Mouse (Mus musculus) ES-Bruce4 (cell line): ENCODE measurements at regions not wholly inside any gene's neighbourhood (a gene's known extent, or its start where the extent isn't known, plus 50 kb on each side); places are given as distances from the start of the nearest gene placed in this dataset.

Experiments used
- EP300 ChIP-seq: IDR thresholded peaks from 2 replicates; pipeline ENCODE4 v1.6.1; 2011; ENCODE audit warnings: low read depth, low read length; ENCODE audit not compliant: insufficient read depth
- POLR2A ChIP-seq: IDR thresholded peaks from one replicate; pipeline ENCODE4 v1.8.1; 2011; ENCODE audit warnings: low read length; ENCODE audit not compliant: insufficient read depth

DNA sequence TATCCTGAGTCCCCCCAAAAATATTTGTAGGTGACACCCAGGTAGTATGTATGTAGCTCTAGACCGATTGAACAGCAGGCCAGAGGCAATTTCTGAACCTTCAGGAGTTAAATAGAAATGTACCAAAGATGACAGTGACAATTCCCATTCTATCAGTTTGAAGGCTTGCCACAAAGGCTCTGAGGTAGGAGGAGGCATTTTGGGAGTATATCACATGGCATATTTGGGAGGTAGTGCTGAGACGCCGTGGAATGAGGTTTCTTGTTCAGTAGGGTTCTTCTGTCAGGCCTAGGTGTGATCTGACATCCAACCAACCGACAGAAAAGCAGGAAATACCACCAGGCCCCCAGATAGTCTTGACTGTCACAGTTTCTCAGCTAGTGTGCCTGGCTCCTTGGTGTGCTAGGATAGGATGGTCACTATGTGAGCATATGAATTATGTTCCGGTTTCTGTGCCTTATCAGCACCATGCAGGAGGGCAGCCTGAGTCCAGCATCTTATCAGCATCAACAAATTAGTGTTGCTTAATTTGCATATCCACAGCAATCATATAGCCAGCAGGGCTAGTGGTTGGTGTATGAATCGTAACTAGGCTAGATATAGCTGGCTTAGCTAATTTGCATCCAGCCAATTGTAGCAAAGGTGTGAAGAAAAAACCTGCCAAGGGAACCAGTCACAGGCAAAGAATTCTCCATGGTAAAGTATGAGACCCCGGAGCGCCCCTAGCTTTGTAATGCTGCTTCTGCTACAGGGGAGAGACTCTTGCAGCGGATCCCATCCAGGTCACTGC is 136.3 kb upstream of the Bcor start:
- TF ChIP-seq POLR2A (no peak), EP300 (no peak)
